Comparison of ENCODE assay signal across 8 mouse cellular contexts in genomic region chr2:31141867-31142454, GRCm38 (mm10). TPM values are rescaled to one million over a fixed set of nuclear protein-coding genes. Genes with fewer than 3 reads are reported as not detected.
DNase-seq lines count a peak whose midpoint lies in the region; ATAC-seq and TF ChIP-seq lines count a peak whose summit lies in the region.

TSS of gene Fnbp1 (minus strand) at chr2:31142008.

- intact Hi-C loops in heart, postnatal 36 days (cut with DNase I) = loop anchor here (2.0 to 5.0 kb wide), 2 partner anchors 55 to 117 kb away; no protein-coding TSS in a partner anchor

- TF ChIP-seq RAD21 in MEL (IDR thresholded peaks at IDR 0.05; ENCODE audit: low read depth, low read length) = no peak

- peaks cover 5% of the 10 kb centered on the region for H3K79me2 ChIP-seq in MEL (ENCODE audit: control insufficient read depth, insufficient read depth, low read length, poor library complexity)

- peak within 1 kb of the TSS; percentile 82 to 84 for H3K4me3 ChIP-seq in MEL (ENCODE audit: control insufficient read depth in 1 of 2, insufficient read depth in 1 of 2, low read depth in 2 of 2, low read length in 2 of 2)
- H3K4me3 ChIP-seq in cerebellum, adult 2 months (replicated peaks; ENCODE audit: insufficient read depth, low read depth, low read length) = peak within 1 kb of the TSS; percentile 92
- peak within 1 kb of the TSS; percentile 84 for H3K4me3 ChIP-seq in forebrain, postnatal 0 days (ENCODE audit: low read depth, low read length)
- peak within 1 kb of the TSS; percentile 96 for H3K4me3 ChIP-seq in lung, embryonic 15.5 days
- H3K4me3 ChIP-seq in olfactory bulb, adult 2 months (ENCODE audit: insufficient read depth, low read depth, low read length) = peak within 1 kb of the TSS; percentile 85
- peak within 1 kb of the TSS; percentile 93 for H3K4me3 ChIP-seq in thymus, adult 2 months (ENCODE audit: control insufficient read depth, insufficient read depth, low read length)

- peak; percentile 70 to 85 for TF ChIP-seq POLR2A in MEL (IDR thresholded peaks at IDR 0.05; ENCODE audit: control insufficient read depth in 1 of 2, insufficient read depth in 1 of 2, low read depth in 1 of 2, low read length in 2 of 2, poor library complexity in 1 of 2)
- TF ChIP-seq POLR2A in cerebellum, adult 2 months (IDR thresholded peaks at IDR 0.05; ENCODE audit: borderline replicate concordance, insufficient read depth, low read length) = peak; percentile 95
- peak; percentile 90 for TF ChIP-seq POLR2A in olfactory bulb, adult 2 months (IDR thresholded peaks at IDR 0.05; ENCODE audit: insufficient read depth, low read depth, low read length)
- TF ChIP-seq POLR2A in thymus, adult 2 months (IDR thresholded peaks at IDR 0.05; ENCODE audit: control insufficient read depth, extremely low read depth, insufficient read depth, low read length, poor library complexity) = peak; percentile 99

- no peak for TF ChIP-seq CTCF in MEL (IDR thresholded peaks at IDR 0.05 in 2 of 3, conservative IDR thresholded peaks at IDR 0.05 in 1 of 3; ENCODE audit: control insufficient read depth in 1 of 3, insufficient read depth in 1 of 3, low read depth in 2 of 3, low read length in 3 of 3, poor library complexity in 1 of 3, severe bottlenecking in 1 of 3)
- peak; percentile 24; the same call in 1 of the 2 replicates for TF ChIP-seq CTCF in cerebellum, adult 2 months (IDR thresholded peaks at IDR 0.05; ENCODE audit: borderline replicate concordance, insufficient read depth, low read depth, low read length)
- TF ChIP-seq CTCF in forebrain, postnatal 0 days (IDR thresholded peaks at IDR 0.05; ENCODE audit: low read depth) = peak; percentile 32
- no peak for TF ChIP-seq CTCF in olfactory bulb, adult 2 months (IDR thresholded peaks at IDR 0.05; ENCODE audit: insufficient read depth, low read depth, low read length)
- TF ChIP-seq CTCF in thymus, adult 2 months (IDR thresholded peaks at IDR 0.05; ENCODE audit: borderline replicate concordance, control insufficient read depth, extremely low read depth, insufficient read depth, low read length, poor library complexity) = peak; percentile 33; the same call in 1 of the 2 replicates

- H3K9me3 ChIP-seq in MEL (replicated peaks; ENCODE audit: insufficient read depth, low read length) = no peaks in the 10 kb centered on the region
- no peaks in the 10 kb centered on the region for H3K9me3 ChIP-seq in forebrain, postnatal 0 days (ENCODE audit: low read length)
- H3K9me3 ChIP-seq in lung, embryonic 15.5 days = no peaks in the 10 kb centered on the region

- peak; percentile 90 for DNase-seq in MEL (ENCODE audit: low read depth, low spot score)
- peak; percentile 89 to 90 for DNase-seq in cerebellum, adult 2 months
- peak; percentile 91 for DNase-seq in forebrain, postnatal 0 days
- peak; percentile 88 to 90 for DNase-seq in heart, postnatal 36 days
- DNase-seq in layer of hippocampus, adult 8-10 months (ENCODE audit: low spot score in 2 of 2) = peak; percentile 82 to 85
- peak; percentile 88 for DNase-seq in thymus, adult 2 months

- peaks cover 0 to 5% of the 10 kb centered on the region in 2 experiments; a peak in 2 of 4 replicates for H3K36me3 ChIP-seq in MEL (ENCODE audit: control insufficient read depth in 1 of 2, insufficient read depth in 2 of 2, low read length in 2 of 2)
- peaks cover 9% of the 10 kb centered on the region; the same call in 1 of the 2 replicates for H3K36me3 ChIP-seq in forebrain, postnatal 0 days (ENCODE audit: insufficient read depth)
- peaks cover under 1% of the 10 kb centered on the region; the same call in 1 of the 2 replicates for H3K36me3 ChIP-seq in lung, embryonic 15.5 days
- H3K36me3 ChIP-seq in thymus, adult 2 months (ENCODE audit: control insufficient read depth, insufficient read depth, low read length) = no peaks in the 10 kb centered on the region

- no peak within 1 kb of the TSS; the same call in 1 of the 2 replicates for H3K27ac ChIP-seq in MEL (ENCODE audit: control insufficient read depth, low read depth, low read length)
- peak within 1 kb of the TSS; percentile 96 for H3K27ac ChIP-seq in cerebellum, adult 2 months (ENCODE audit: insufficient read depth, low read length)
- H3K27ac ChIP-seq in forebrain, postnatal 0 days (ENCODE audit: low read depth, low read length) = peak within 1 kb of the TSS; percentile 90
- H3K27ac ChIP-seq in lung, embryonic 15.5 days = peak within 1 kb of the TSS; percentile 80
- H3K27ac ChIP-seq in olfactory bulb, adult 2 months (ENCODE audit: insufficient read depth, low read depth, low read length) = peak within 1 kb of the TSS; percentile 47; the same call in 1 of the 2 replicates
- peak within 1 kb of the TSS; percentile 89 for H3K27ac ChIP-seq in thymus, adult 2 months (ENCODE audit: control insufficient read depth, insufficient read depth, low read length)

- TF ChIP-seq EP300 in MEL (IDR thresholded peaks at IDR 0.05; ENCODE audit: low read depth in 1 of 2, low read length in 2 of 2) = no peak

- H3K4me1 ChIP-seq in MEL (ENCODE audit: control insufficient read depth in 1 of 2, insufficient read depth in 2 of 2, low read length in 2 of 2) = peaks cover 8 to 17% of the 10 kb centered on the region in 2 experiments
- H3K4me1 ChIP-seq in cerebellum, adult 2 months (ENCODE audit: control insufficient read depth, insufficient read depth, low read length) = peaks cover 5% of the 10 kb centered on the region
- 0 out of 2 replicates have a peak, but pooled peaks cover 7% of the 10 kb centered on the region for H3K4me1 ChIP-seq in forebrain, postnatal 0 days (ENCODE audit: insufficient read depth)
- H3K4me1 ChIP-seq in lung, embryonic 15.5 days = peaks cover 32% of the 10 kb centered on the region; the same call in 1 of the 2 replicates
- peaks cover 13% of the 10 kb centered on the region for H3K4me1 ChIP-seq in olfactory bulb, adult 2 months (ENCODE audit: control insufficient read depth, insufficient read depth, low read length)
- peaks cover 47% of the 10 kb centered on the region for H3K4me1 ChIP-seq in thymus, adult 2 months (replicated peaks; ENCODE audit: control insufficient read depth, insufficient read depth, low read length)

- no peaks in the 10 kb centered on the region for H3K27me3 ChIP-seq in MEL (ENCODE audit: control insufficient read depth in 1 of 2, insufficient read depth in 2 of 2, low read length in 2 of 2)
- no peaks in the 10 kb centered on the region for H3K27me3 ChIP-seq in cerebellum, adult 2 months (ENCODE audit: control insufficient read depth, insufficient read depth, low read length)
- no peaks in the 10 kb centered on the region for H3K27me3 ChIP-seq in forebrain, postnatal 0 days (ENCODE audit: insufficient read depth, low read length)
- no peaks in the 10 kb centered on the region for H3K27me3 ChIP-seq in lung, embryonic 15.5 days
- no peaks in the 10 kb centered on the region for H3K27me3 ChIP-seq in thymus, adult 2 months (ENCODE audit: control insufficient read depth, insufficient read depth, low read length)

- peak within 1 kb of the TSS; percentile 87 for H3K4me2 ChIP-seq in forebrain, postnatal 0 days (ENCODE audit: low read depth)
- peak within 1 kb of the TSS; percentile 90 for H3K4me2 ChIP-seq in lung, embryonic 15.5 days

- under 1% methylated on average over 58 of the region's 59 CpGs for WGBS in cerebellum, adult 2 months
- WGBS in forebrain, postnatal 0 days = 1% methylated on average over 52 of the region's 59 CpGs
- under 1% methylated on average over 38 of the region's 59 CpGs for WGBS in lung, embryonic 15.5 days
- WGBS in olfactory bulb, adult 2 months = under 1% methylated on average over 59 of the region's 59 CpGs
- 1% methylated on average over 59 of the region's 59 CpGs for WGBS in thymus, adult 2 months

- peak; percentile 97 for ATAC-seq in forebrain, postnatal 0 days
- ATAC-seq in lung, embryonic 15.5 days (ENCODE audit: borderline replicate concordance, extremely low read depth, low FRiP score, low TSS enrichment) = peak; percentile 93

- H3K9ac ChIP-seq in MEL (ENCODE audit: control insufficient read depth, low read depth, low read length, poor library complexity, severe bottlenecking) = peak within 1 kb of the TSS; percentile 90
- H3K9ac ChIP-seq in forebrain, postnatal 0 days = peak within 1 kb of the TSS; percentile 81
- H3K9ac ChIP-seq in lung, embryonic 15.5 days = peak within 1 kb of the TSS; percentile 94

TF ChIP-seq in MEL, 35 proteins besides CTCF, POLR2A, EP300 and RAD21 (continues in another document):
- 0 out of 2 replicates have a peak, but pooled peaks have one; percentile 27 for TF ChIP-seq MXI1 (IDR thresholded peaks at IDR 0.05; ENCODE audit: low read depth, low read length)
- no peak for TF ChIP-seq TAL1 (IDR thresholded peaks at IDR 0.05; ENCODE audit: low read length)
- no peak for TF ChIP-seq ZC3H11A (IDR thresholded peaks at IDR 0.05; ENCODE audit: low read depth, low read length)
- peak; percentile 54 for TF ChIP-seq TCF12 (IDR thresholded peaks at IDR 0.05; ENCODE audit: low read depth, low read length)
- no peak for TF ChIP-seq E2F4 (IDR thresholded peaks at IDR 0.05; ENCODE audit: borderline replicate concordance, low read depth, low read length)
- no peak for TF ChIP-seq ETS1 (IDR thresholded peaks at IDR 0.05; ENCODE audit: low read depth, low read length)
- no peak for TF ChIP-seq GABPA (IDR thresholded peaks at IDR 0.05; ENCODE audit: low read depth, low read length)
- TF ChIP-seq NRF1 (IDR thresholded peaks at IDR 0.05; ENCODE audit: insufficient read depth, low read depth, low read length, poor library complexity, severe bottlenecking) = no peak
- peak; percentile 82 for TF ChIP-seq NELFE (IDR thresholded peaks at IDR 0.05; ENCODE audit: low read depth, low read length)
- TF ChIP-seq HCFC1 (IDR thresholded peaks at IDR 0.05; ENCODE audit: low read depth, low read length) = 0 out of 2 replicates have a peak, but pooled peaks have one; percentile 24
- TF ChIP-seq POLR2AphosphoS5 (IDR thresholded peaks at IDR 0.05; ENCODE audit: borderline replicate concordance, low read depth, low read length) = no peak
- TF ChIP-seq SIN3A (IDR thresholded peaks at IDR 0.05; ENCODE audit: low read length) = peak; percentile 56

RNA-seq across cellular contexts. Expression of gene Fnbp1, which starts in this region (rescaled TPM):
- 3.4 and 4.7 TPM in 2 replicates for total RNA-seq in MEL (2012; rRNA removed)
- polyA plus RNA-seq in MEL (2012; ENCODE audit: insufficient read depth in 1 of 2, insufficient read length in 2 of 2, low read depth in 1 of 2, low replicate concordance in 2 of 2, missing spikeins in 1 of 2) = 10 to 100 TPM in 1 of 2 experiments, not detected in 1; 17.5 TPM
- 310 and 320 TPM in 2 replicates for polyA plus RNA-seq in cerebellum, adult 2 months (2012; rRNA removed)
- 9.2 and 13.3 TPM in 2 replicates for total RNA-seq in forebrain, postnatal 0 days (2014; rRNA removed)
- polyA plus RNA-seq in forebrain, postnatal 0 days (2015; fragmentation: Nextera tagmentation; extraction: Ambion mirVana) = 9.8 and 20.1 TPM in 2 replicates
- total RNA-seq in heart, postnatal 36 days (2021) = 10 to 100 TPM; 51.7 to 57.9 TPM
- total RNA-seq in layer of hippocampus, adult 8-10 months (2022) = 100 to 1,000 TPM; 119 to 152 (median 139) TPM
- polyA plus RNA-seq in lung, embryonic 15.5 days (2015; fragmentation: Nextera tagmentation; extraction: Ambion mirVana) = 14.2 and 17.7 TPM in 2 replicates
- polyA plus RNA-seq in olfactory bulb, adult 2 months (2012; ENCODE audit: insufficient read depth, insufficient read length, low replicate concordance, missing spikeins) = 346 and 1,096 TPM in 2 replicates
- polyA plus RNA-seq in thymus, adult 2 months (2012; rRNA removed) = 148 and 160 TPM in 2 replicates

Comparison
In these comparisons a context has a peak if more than half of its experiments do, and no peak if none do; other contexts are left out.
1. CTCF ChIP-seq: peak in cerebellum, adult 2 months (single experiment), forebrain, postnatal 0 days (single experiment) and thymus, adult 2 months (single experiment); none in MEL (0 of 3) and olfactory bulb, adult 2 months (single experiment).
2. Peak in every context shown above with its lines, with median percentiles within 50 percentile points of each other: DNase-seq, H3K4me3 ChIP-seq, H3K9ac ChIP-seq and POLR2A ChIP-seq.